Mouse (Mus musculus): ENCODE results near the gene Ccdc102a.
"Not testable (repeated sequence)": the region's sequence is repeated elsewhere in the genome, so short reads cannot be mapped to it uniquely, and the experiment has no call there.

The Ccdc102a gene

DNA sequence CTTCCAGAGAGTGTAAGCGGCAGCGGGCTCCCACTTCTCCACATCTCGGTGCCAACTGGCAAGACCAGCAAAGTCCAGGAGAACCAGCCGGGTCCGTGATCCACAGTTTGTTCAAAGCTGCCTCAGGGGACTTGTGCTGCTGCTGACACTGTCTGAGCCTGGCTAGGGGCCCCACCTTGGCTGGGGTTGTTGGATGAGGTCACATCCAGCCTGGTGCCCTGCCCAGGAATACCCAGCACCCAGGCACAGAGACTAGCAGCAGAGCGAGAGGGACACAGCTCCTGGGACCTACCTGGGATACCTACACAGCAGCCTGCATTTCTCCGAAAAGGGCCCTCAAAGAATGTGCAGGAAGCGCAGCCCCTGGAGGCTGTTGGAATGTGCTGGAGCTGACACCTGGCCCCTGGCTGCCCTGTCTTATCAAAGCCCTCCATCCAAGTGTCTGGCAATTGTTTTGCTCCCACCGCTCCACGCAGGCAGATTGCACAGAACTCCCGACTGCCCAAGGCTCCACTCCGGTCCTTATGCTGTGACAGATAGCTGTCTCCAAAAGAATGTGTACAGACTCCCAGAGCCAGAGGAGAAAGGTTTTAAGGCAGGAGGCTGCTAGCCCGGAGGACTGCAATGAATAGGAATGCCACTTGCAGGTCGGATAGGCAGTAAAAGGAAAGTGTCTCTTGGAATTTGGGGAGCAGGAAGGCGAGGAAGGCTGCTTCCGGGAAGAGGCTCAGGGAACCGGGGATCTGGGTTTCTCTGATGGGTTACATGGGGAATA lies 42.6 kb downstream of the Ccdc102a start:
- DNase-seq (ENCODE audit: low read depth, low spot score) = no peak

DNA sequence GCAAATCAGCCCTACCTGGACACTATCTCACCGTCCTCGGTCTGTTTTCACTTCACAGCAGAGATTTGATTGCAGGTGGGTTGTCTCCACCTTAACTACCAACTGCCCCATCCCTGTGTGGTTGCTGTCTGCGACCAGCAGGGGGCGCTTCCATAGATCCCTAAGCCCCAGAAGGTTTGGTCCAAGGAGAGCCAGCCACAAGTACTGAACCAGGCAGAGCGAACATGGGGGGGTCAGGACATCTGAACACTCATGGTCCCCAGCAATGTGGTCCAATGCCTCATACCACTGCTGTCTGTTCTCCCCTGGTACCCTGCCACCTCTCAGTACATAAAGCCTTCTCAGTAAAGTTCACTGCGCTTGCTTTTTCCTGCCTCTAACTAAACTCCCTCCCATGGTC lies 43.5 kb downstream of the Ccdc102a start:
- DNase-seq (ENCODE audit: low read depth, low spot score) = peak; percentile 51

DNA sequence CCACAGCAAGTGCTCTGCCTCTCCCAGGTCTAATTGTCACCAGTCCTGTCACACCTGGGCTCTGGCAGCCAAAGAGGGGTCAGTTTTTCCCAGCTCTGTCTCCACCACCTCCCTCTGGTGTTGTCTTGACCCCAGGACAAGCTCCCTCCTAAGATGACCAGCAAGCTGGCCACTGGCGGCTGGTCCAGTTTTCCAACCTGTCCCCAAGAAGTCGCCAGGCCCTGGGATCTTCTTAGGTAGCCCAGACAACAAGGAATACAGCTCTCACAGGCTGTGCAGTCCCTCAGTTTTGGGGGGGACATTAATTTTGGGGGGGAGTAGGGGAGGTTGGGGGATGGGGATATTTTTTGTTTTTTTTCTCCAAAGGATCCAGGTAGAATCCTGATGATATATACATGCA lies 45.3 kb downstream of the Ccdc102a start:
- DNase-seq (ENCODE audit: low read depth, low spot score) = no peak

DNA sequence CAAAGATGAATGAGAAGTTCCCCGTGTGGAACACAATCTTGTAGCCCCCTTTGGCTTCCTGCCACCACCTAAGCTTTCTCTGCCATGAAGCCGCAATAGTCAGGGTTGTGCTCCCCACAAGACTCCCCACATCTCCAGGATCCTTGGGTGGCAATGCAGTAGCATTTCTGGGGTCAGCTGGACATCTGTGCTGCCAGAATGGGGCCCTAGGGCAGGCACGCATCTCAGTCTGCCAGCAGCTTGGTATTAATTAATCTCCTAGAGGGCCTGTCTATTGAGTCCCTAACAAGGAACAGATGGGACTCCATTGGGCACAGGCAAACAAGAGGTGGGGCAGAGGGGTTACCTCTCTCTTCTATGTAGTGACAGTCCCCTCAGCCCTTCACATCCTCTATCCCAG lies 45.7 kb downstream of the Ccdc102a start:
- DNase-seq (ENCODE audit: low read depth, low spot score) = no peak

DNA sequence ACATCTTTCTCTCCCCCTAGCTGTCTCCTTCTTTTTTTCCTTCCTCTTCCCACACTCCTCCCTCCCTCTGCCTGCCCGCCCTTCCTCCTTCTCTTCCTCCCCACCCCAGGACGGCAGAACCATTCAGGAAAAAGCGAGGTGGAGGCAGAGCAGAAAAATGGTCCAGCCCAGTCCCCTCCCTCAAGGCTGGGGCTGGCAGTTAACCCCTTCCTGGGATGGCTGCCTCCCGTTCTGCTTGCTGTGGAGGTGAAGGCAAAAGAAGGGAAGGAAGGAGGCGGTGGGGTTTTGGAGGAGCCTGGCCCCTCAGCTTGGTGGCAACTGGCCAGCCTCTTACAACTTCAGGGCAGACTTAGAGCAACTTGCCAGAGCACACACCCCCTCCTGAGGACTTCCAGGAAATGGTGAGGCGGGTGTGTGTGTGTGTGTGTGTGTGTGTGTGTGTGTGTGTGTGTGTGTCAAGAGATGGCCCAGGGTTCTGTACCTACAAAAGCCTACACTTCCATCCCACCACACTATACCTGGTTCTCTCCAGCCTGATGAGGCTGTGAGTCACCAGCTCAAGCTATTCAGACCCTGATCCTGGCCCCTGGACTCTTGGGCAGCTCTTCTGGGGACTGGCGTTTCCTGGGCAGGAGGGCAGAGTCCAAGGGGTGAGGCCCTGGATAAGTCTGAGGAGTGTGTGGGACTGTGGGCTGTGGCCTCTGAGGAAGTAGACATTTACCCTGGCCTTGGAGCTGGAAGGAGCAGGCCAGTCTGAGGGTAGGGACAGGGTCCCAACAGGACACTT lies 46.6 kb downstream of the Ccdc102a start:
- DNase-seq (ENCODE audit: low read depth, low spot score) = no peak

DNA sequence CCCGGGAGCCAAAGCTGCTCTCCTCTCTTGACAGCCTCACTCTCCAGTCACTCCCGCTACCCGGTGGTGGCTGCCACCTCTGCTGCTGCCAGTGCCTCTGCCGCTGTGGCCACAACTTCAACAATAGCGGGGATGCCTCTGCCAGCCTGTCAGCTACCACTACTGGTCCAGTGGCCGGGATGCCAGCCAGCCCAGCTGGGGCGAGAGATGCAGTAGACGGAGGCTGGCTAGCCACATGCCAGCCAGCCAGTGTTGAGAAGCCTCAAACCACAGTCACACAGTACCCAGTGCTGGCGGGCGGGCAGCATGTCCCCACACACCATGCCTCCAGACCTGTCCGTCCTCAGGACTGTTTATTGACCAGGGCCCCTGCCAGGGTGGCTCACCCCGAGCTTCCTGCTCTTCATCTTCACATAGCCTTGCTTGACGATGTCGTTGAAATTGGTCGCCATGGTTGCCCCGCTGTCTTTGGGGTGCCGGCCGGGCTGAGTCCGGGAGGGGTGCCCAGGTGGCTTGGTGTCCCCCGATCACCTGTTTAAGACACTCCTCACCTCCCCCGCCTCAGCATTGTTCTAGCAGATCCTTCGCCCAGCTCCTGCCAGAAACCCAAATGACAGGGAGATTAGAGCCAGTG lies 47.3 kb downstream of the Ccdc102a start:
- no peak for DNase-seq (ENCODE audit: low read depth, low spot score)

DNA sequence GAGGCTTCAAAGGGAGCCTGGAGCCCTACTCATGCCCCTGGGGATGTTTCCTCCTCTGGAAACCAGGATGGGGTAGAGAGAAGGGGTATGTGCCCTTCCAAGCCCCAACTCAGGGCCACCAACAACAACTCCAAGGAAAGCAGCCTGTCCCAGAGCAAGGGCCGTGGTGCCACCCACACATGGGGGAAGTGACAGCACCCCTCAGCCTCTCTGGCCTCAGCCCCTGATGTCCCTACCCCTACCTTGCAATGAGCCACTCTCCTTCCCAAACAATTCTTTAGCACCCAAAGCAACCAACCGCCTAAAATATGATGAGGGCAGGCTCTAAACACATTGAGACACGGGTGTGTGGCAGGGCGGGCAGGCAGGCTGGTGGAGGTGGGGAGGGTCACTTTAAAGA lies 47.9 kb downstream of the Ccdc102a start:
- no peak for DNase-seq (ENCODE audit: low read depth, low spot score)

DNA sequence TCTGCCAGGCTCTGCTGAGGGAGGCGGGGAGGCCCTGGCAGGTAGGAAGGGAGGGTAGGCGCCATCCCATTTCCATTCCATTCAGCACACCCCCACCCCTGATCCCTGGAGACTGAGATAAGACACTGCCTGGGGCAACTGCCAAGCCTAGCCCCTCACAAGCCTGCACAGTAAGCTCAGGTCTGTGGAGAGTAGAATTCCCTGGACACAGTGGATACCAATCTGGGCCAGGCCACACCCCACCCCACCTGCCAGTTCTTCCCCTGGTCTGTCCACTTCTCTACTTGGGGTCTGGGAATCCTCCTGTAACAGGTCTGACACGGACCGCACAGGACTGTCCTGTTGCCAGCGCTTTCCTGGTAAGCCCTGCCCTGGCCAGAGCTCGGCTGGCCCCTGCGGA lies 48.8 kb downstream of the Ccdc102a start:
- DNase-seq (ENCODE audit: low read depth, low spot score) = no peak

DNA sequence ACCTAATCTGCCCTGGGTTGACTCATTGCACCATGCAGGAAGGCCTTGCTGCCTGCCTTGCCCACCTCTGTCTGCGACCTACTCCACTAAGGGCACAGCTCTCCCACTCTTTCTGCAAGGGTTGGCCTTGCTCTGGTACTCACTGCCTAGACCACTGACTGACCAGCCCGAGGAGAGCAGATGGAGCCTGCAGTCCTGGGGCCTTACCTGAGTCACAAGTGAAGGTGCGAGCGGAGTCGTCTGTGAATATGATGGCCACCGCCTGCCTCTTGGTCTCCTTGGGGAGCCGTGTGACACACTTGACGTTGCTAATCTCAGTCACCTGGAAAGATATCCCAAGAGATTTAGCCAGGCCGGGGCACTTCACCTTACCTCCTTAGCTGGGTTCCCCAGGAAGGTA lies 51.0 kb downstream of the Ccdc102a start:
- DNase-seq (ENCODE audit: low read depth, low spot score) = no peak

DNA sequence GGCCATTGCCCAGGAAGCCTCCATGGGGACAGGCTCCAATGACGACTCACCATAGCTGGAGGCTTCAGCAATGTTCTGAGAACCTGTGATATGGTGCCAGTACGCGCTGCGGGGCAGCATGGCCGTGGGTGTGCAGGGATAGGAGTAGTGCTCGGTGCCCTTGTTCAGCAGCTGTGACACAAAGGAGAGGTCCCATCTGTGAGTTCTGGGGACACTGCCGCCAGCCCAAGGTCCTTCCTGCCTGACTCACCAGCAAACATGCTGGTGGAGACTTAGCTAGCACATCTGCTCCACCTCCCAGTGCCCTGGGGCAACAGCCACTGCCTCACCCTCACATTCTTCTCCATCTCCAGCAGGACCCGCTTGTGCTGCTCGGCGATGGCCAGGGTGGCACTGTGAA lies 52.6 kb downstream of the Ccdc102a start:
- no peak for DNase-seq (ENCODE audit: low read depth, low spot score)

DNA sequence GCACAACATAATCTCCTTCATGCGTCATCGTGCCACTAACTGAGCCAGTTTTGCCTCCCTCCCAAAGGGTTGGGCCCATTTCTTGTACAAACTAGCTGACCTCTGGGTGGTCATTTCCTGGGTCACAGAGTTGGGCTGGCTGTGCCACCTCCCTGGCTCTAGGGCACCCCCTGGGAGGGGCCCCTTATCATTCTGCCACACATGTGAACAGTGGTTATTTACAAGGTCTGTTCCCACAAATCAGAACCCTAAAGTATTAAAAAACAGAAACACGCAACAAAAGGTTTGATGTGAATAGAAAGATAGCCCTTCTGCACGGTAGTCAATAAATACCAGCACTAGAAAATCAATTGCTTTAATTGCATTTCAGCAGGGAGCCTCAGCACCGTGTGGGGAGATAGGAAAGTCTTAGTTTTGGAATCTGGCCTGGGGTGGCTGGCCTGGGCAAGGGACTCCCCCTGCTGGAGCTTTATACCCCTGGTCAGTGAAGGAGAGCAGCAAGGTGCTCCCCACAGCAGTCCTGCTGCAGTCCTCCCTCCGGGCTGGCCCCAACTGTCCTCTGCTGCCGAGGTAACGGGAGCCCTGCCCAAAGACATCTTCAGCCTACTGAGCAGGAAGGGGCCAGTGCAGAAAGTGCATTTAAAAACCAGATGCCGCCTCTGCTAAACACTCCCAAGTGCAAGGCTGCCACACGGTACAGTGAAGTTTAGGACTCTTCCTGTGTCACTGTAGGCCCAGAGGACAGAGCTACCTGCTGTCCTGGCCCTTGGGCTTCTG lies 53.8 kb downstream of the Ccdc102a start:
- no peak for DNase-seq (ENCODE audit: low read depth, low spot score)

DNA sequence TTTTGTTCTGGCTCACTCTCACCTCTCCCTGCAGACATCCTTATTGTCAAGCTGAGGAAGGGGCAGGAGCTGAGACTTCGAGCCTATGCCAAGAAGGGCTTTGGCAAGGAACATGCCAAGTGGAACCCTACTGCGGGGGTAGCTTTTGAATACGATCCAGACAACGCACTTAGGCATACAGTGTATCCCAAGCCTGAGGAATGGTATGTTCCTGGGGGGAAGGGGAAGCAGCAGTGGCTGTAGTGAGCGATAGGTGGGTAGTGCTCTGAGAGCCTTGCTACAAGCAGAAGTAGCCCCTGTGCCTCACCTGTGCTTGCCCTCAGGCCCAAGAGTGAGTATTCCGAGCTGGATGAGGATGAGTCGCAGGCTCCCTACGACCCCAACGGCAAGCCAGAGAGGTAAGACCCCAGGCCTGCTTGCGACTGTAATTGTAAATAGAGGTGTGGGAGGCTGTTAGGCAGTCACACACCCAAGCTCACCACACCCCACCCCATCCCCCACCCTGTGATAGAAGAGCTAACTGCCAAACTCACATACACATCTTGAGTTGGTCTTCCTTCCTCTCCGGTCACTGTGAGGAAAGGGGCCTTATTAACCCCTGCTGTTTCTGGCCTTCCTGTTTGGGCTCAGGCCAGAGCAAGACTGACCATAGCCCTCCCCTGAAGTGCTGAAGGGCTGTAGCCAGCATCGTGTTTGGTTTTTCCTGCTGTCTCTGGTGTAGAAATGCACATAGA lies 55.2 kb downstream of the Ccdc102a start:
- DNase-seq (ENCODE audit: low read depth, low spot score) = no peak

DNA sequence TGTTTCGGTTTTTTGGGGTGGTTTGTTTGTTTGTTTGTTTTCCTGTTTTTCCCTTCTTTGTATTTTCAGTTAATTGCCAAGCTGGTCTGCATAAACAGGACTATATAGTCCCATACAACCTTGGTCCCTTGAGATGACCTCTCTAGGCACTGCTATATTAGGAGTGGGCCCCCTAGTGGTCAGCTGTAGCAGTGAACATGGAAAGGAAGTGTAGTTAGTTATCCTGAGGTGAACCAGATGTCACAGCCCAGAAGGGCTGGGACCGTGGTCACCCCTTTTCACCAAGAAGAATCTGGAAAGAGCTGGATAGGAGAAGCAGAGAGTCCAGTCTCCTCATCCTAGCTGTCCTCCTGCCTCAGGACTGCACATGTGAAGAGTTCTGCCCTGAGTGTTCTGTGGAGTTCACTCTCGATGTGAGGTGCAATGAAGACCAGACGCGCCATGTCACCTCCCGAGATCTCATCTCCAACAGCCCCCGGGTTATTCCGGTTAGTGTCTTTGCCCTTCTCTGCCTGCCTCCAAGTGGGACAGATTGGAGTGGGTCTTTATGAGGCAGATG lies 56.5 kb downstream of the Ccdc102a start:
- no peak for DNase-seq (ENCODE audit: low read depth, low spot score)

DNA sequence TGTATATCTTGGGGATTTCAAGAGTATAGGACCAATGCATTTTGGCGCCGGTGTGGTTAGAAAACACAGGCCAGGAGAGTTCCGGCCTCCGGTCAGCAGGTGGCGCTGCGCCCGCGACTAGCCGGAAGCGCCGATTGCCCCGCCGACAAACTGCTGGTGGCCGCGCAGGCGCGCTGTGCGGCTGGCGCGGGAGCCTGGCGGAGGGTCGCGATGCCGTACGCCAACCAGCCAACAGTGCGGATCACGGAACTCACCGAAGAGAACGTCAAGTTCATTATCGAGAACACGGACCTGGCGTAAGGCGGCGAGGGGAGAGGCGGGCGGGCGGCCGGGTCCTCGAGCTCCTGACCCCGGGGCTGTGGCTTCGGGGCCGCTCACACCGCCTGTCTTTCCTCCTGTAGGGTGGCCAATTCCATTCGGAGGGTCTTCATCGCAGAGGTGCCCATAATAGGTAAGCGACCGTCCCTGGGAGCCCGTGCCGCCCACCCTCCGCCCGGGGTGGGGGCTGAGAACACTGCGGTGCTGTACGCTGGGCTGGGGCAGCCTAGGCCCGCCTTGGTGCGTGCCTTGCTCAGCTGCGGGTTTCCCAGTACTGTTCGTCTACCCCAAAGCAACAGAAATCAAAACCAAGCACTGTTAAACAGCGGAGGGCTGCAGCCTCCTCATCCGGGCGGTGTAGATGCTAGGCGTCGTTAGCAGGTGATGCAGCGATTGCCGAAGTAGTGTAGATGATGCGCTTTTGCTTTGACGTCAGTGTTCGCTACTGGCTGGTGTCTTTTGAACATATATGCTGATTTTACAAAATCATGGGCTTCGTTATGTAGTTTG lies 60.3 kb downstream of the Ccdc102a start, which contains the start of gene Polr2c:
Polr2c (plus strand) TSS at position 105 of the 828 bp plus-strand sequence.
- DNase-seq (ENCODE audit: low read depth, low spot score) = peak; percentile 76

DNA sequence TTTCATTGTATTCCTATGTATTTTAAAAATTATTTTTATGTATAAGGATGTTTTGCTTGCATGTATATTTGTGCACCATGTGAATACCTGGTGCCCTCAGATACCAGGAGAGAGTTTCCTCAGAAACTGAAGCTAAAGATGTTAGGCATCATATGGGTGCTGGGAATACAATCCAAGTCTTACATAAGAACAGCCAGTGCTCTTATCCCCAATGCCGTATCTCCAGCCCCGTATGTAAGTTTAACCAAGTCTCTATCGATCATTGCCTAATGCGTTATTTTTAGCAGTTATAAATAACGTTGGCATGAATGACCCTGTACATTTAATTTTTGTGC lies 60.9 kb downstream of the Ccdc102a start:
- DNase-seq (ENCODE audit: low read depth, low spot score) = no peak

DNA sequence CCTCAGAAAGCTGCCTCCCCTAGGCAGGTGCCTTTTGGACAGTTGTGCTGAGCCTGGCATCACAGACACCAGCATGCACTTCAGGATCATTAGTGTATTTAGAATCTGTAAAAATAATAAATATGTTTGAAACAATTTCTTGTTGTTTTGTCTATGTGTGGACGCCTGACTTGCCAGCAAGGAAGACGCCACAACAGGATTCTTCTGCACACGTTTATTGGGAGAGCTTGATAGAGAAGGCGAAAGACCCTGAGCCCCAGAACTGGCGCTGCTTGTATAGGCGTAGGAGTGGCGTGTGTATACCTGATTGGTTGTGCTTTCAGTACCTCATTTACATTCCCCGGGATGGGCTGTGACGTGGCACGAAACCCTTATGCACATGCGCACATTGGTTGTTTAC lies 63.1 kb downstream of the Ccdc102a start:
- not testable (repeated sequence) for DNase-seq (ENCODE audit: low read depth, low spot score)
